8 mouse cellular contexts compared by ENCODE assay signal in the genomic region with DNA sequence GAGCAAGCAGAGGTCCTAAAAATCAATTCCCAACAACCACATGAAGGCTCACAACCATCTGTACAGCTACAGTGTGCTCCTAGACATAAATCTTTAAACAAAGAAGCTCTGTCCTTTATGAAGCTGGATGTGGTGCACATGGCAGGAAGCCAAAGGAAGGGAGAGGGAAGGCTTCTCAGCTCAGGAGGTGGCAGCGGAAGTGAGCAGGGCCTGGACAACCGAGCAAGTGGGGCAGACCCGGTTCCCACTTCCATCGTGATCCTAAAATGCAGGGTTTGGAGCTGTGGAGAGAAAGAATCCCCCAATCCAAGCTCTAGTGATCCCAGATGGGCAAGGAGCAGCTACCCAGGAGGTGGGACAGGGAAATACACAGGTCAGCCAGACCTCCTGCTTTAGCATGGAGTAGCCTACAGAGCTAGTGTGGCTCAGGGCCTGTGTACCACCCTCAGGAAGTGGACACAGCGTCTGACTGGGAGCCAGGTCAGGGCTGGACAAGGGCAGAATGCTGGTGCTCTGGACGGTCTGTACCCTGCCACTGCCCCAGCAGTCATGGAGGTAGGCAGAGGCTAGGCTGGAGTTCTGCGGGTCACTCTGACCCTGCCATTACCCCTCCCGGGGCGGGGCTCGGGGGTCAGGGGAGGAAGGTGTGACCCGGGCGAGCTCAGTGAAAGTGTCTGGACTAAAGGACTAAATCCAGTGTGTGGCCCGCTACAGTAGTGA. TPM values are rescaled to one million over a fixed set of nuclear protein-coding genes. Genes with fewer than 3 reads are reported as not detected.
DNase-seq lines count a peak whose midpoint lies in the region; ATAC-seq and TF ChIP-seq lines count a peak whose summit lies in the region.

No protein-coding gene starts in this region.

- no peaks in the 10 kb centered on the region for H3K27me3 ChIP-seq in thymus, adult 2 months (ENCODE audit: control insufficient read depth, insufficient read depth, low read length)
- H3K27me3 ChIP-seq in limb, embryonic 15.5 days, result no peaks in the 10 kb centered on the region

- no peak for TF ChIP-seq POLR2A in thymus, adult 2 months (IDR thresholded peaks at IDR 0.05; ENCODE audit: control insufficient read depth, extremely low read depth, insufficient read depth, low read length, poor library complexity)

- 60% methylated on average over 13 of the region's 13 CpGs for whole genome bisulfite sequencing in thymus, adult 2 months
- WGBS in limb, embryonic 15.5 days, result 51% methylated on average over 13 of the region's 13 CpGs

- DNase-seq in cerebellum, postnatal 10 days, result peak; percentile 60
- no peak for DNase-seq in cerebellum, adult 18-20 months
- DNase-seq in thymus, postnatal 4 days, result peak; percentile 24
- no peak for DNase-seq in thymus, adult 2 months
- peak; percentile 57 to 65 for DNase-seq in heart, postnatal 10 days
- peak; percentile 57 for DNase-seq in naive thymus-derived CD4-positive, alpha-beta T cell, adult 2 months (ENCODE audit: low read depth)
- DNase-seq in B cell, adult 2 months, result no peak

- H3K4me3 ChIP-seq in thymus, adult 2 months (ENCODE audit: control insufficient read depth, insufficient read depth, low read length), result no peak overlapping the region
- no peak overlapping the region for H3K4me3 ChIP-seq in limb, embryonic 15.5 days

- no peak overlapping the region for H3K27ac ChIP-seq in thymus, adult 2 months (ENCODE audit: control insufficient read depth, insufficient read depth, low read length)
- peak overlapping the region; percentile 99 for H3K27ac ChIP-seq in limb, embryonic 15.5 days

- no peak overlapping the region for H3K4me2 ChIP-seq in limb, embryonic 15.5 days

- no peak for TF ChIP-seq CTCF in thymus, adult 2 months (IDR thresholded peaks at IDR 0.05; ENCODE audit: borderline replicate concordance, control insufficient read depth, extremely low read depth, insufficient read depth, low read length, poor library complexity)

- no peak for ATAC-seq in limb, embryonic 15.5 days (ENCODE audit: insufficient number of reproducible peaks, low FRiP score, low TSS enrichment, low read depth)

- no peaks in the 10 kb centered on the region for H3K36me3 ChIP-seq in thymus, adult 2 months (ENCODE audit: control insufficient read depth, insufficient read depth, low read length)
- no peaks in the 10 kb centered on the region for H3K36me3 ChIP-seq in limb, embryonic 15.5 days

- H3K9ac ChIP-seq in limb, embryonic 15.5 days, result no peak overlapping the region

- H3K4me1 ChIP-seq in thymus, adult 2 months (replicated peaks; ENCODE audit: control insufficient read depth, insufficient read depth, low read length), result peaks cover 36% of the 10 kb centered on the region
- peaks cover 65% of the 10 kb centered on the region for H3K4me1 ChIP-seq in limb, embryonic 15.5 days

- intact Hi-C loops in heart, postnatal 10 days (cut with DNase I), result loop anchor here (2.0 to 5.0 kb wide), 3 partner anchors 16 to 70 kb away; no protein-coding TSS in a partner anchor

- H3K9me3 ChIP-seq in limb, embryonic 15.5 days, result no peaks in the 10 kb centered on the region

RNA-seq across cellular contexts. Expression of a gene that starts 4.4 kb away (rescaled TPM):
- 1,233 and 1,455 TPM in 2 replicates for polyA plus RNA-seq in thymus, adult 2 months (2012; rRNA removed)
- 100 to 1,000 TPM; 691 to 703 TPM for total RNA-seq in heart, postnatal 10 days (2021)
- polyA plus RNA-seq in limb, embryonic 15.5 days (2015; fragmentation: Nextera tagmentation; extraction: Ambion mirVana), result 2,203 and 2,296 TPM in 2 replicates

RNA-seq across cellular contexts. Expression of a gene that starts 8.6 kb away (rescaled TPM):
- polyA plus RNA-seq in thymus, adult 2 months (2012; rRNA removed), result 0.19 and 0.37 TPM in 2 replicates
- total RNA-seq in heart, postnatal 10 days (2021), result not detected
- polyA plus RNA-seq in limb, embryonic 15.5 days (2015; fragmentation: Nextera tagmentation; extraction: Ambion mirVana), result 0.31 and 0.79 TPM in 2 replicates

RNA-seq across cellular contexts. Expression of a gene that starts 25.8 kb away (rescaled TPM):
- 59.7 and 64.4 TPM in 2 replicates for polyA plus RNA-seq in thymus, adult 2 months (2012; rRNA removed)
- 10 to 100 TPM; 21.3 to 24.3 TPM for total RNA-seq in heart, postnatal 10 days (2021)
- polyA plus RNA-seq in limb, embryonic 15.5 days (2015; fragmentation: Nextera tagmentation; extraction: Ambion mirVana), result 33.1 and 33.3 TPM in 2 replicates

Comparison
In these comparisons a context has a peak if more than half of its experiments do, and no peak if none do; other contexts are left out.
1. DNase-seq: peak in cerebellum, postnatal 10 days (2 of 2), thymus, postnatal 4 days (single experiment), heart, postnatal 10 days (2 of 2) and naive thymus-derived CD4-positive, alpha-beta T cell, adult 2 months (single experiment); none in cerebellum, adult 18-20 months (0 of 2), thymus, adult 2 months (single experiment) and B cell, adult 2 months (0 of 2).